Mouse (Mus musculus): ENCODE data around the gene Klf7. TPM values are rescaled to one million over a fixed set of nuclear protein-coding genes. Genes with fewer than 3 reads are reported as not detected.

The Klf7 gene
- polyA plus RNA-seq (2015; fragmentation: Nextera tagmentation; extraction: Ambion mirVana), result 125 and 126 TPM in 2 replicates

- H3K9ac ChIP-seq (replicated peaks), result peak within 1 kb of the TSS; percentile 100
- H3K27me3 ChIP-seq, result no peaks in the 10 kb centered on the region
- H3K4me2 ChIP-seq (replicated peaks), result peak within 1 kb of the TSS; percentile 63
- no peaks in the 10 kb centered on the region for H3K9me3 ChIP-seq
- peaks cover 31% of the 10 kb centered on the region for H3K4me1 ChIP-seq
- peak within 1 kb of the TSS; percentile 100 for H3K27ac ChIP-seq (replicated peaks)
- H3K36me3 ChIP-seq, result no peaks in the 10 kb centered on the region
- ATAC-seq (replicated peaks), result peak; percentile 98
- H3K4me3 ChIP-seq, result peak within 1 kb of the TSS; percentile 69
- under 1% methylated on average over 82 of the region's 82 CpGs for WGBS
Observed at GRCm38 (mm10) chr1:64121559-64122465, at the start of gene Klf7. Gene Klf7 (minus strand): TSS chr1:64122282.

GRCm38 (mm10) chr1:64164526-64165062 is 42.5 kb upstream of the Klf7 start:
- Histone ChIP-seq H3K27ac (replicated peaks) (no peak overlapping the region), H3K4me1 (no peaks in the 10 kb centered on the region), H3K27me3 (no peaks in the 10 kb centered on the region), H3K4me3 (no peak overlapping the region), H3K36me3 (no peaks in the 10 kb centered on the region), H3K9me3 (no peaks in the 10 kb centered on the region), H3K4me2 (replicated peaks) (no peak overlapping the region), H3K9ac (replicated peaks) (no peak overlapping the region)
- WGBS, result 72% methylated on average over 5 of the region's 5 CpGs
- no peak for ATAC-seq (replicated peaks)

GRCm38 (mm10) chr1:64158766-64159165 is 36.7 kb upstream of the Klf7 start:
- no peak overlapping the region for H3K27ac ChIP-seq (replicated peaks)
- H3K4me2 ChIP-seq (replicated peaks), result no peak overlapping the region
- no peaks in the 10 kb centered on the region for H3K27me3 ChIP-seq
- no peak overlapping the region for H3K4me3 ChIP-seq
- H3K4me1 ChIP-seq, result no peaks in the 10 kb centered on the region
- no peak for ATAC-seq (replicated peaks)
- WGBS, result 69% methylated on average over 3 of the region's 3 CpGs
- H3K9me3 ChIP-seq, result no peaks in the 10 kb centered on the region
- H3K9ac ChIP-seq (replicated peaks), result no peak overlapping the region
- no peaks in the 10 kb centered on the region for H3K36me3 ChIP-seq

- Histone ChIP-seq H3K4me1 (no peaks in the 10 kb centered on the region), H3K4me3 (no peak overlapping the region), H3K27ac (replicated peaks) (no peak overlapping the region), H3K9ac (replicated peaks) (no peak overlapping the region), H3K27me3 (no peaks in the 10 kb centered on the region), H3K9me3 (no peaks in the 10 kb centered on the region), H3K4me2 (replicated peaks) (no peak overlapping the region), H3K36me3 (no peaks in the 10 kb centered on the region)
- WGBS, result 62% methylated on average over 3 of the region's 3 CpGs
- no peak for ATAC-seq (replicated peaks)
Observed at GRCm38 (mm10) chr1:64149185-64149584, 27.1 kb upstream of the Klf7 start.

GRCm38 (mm10) chr1:64142691-64143445 is 20.8 kb upstream of the Klf7 start:
- WGBS, result 37% methylated on average over 6 of the region's 6 CpGs
- no peak overlapping the region for H3K27ac ChIP-seq (replicated peaks)
- ATAC-seq (replicated peaks), result no peak

GRCm38 (mm10) chr1:64134439-64134838 is 12.4 kb upstream of the Klf7 start:
- WGBS, result 88% methylated on average over 1 of the region's 1 CpGs
- Histone ChIP-seq H3K4me3 (no peak overlapping the region), H3K4me1 (no peaks in the 10 kb centered on the region), H3K9me3 (no peaks in the 10 kb centered on the region), H3K27me3 (no peaks in the 10 kb centered on the region), H3K4me2 (replicated peaks) (no peak overlapping the region), H3K9ac (replicated peaks) (no peak overlapping the region), H3K27ac (replicated peaks) (no peak overlapping the region), H3K36me3 (no peaks in the 10 kb centered on the region)
- ATAC-seq (replicated peaks), result no peak

More at GRCm38 (mm10) chr1:64142691-64143445, 20.8 kb upstream of the Klf7 start:
- Histone ChIP-seq H3K9ac (replicated peaks) (no peak overlapping the region), H3K27me3 (no peaks in the 10 kb centered on the region), H3K4me3 (no peak overlapping the region), H3K9me3 (no peaks in the 10 kb centered on the region), H3K36me3 (no peaks in the 10 kb centered on the region), H3K4me1 (peaks cover 7% of the 10 kb centered on the region), H3K4me2 (replicated peaks) (no peak overlapping the region)

- peaks cover 9% of the 10 kb centered on the region for H3K4me1 ChIP-seq
- ATAC-seq (replicated peaks), result no peak
- WGBS, result 90% methylated on average over 2 of the region's 2 CpGs
- no peak overlapping the region for H3K9ac ChIP-seq (replicated peaks)
- H3K36me3 ChIP-seq, result no peaks in the 10 kb centered on the region
- no peak overlapping the region for H3K4me2 ChIP-seq (replicated peaks)
- no peak overlapping the region for H3K4me3 ChIP-seq
- no peaks in the 10 kb centered on the region for H3K27me3 ChIP-seq
- H3K27ac ChIP-seq (replicated peaks), result no peak overlapping the region
- no peaks in the 10 kb centered on the region for H3K9me3 ChIP-seq
Observed at GRCm38 (mm10) chr1:64126822-64127221, 4.7 kb upstream of the Klf7 start.

GRCm38 (mm10) chr1:64122466-64122830 is 366 bp upstream of the Klf7 start:
- no peaks in the 10 kb centered on the region for H3K36me3 ChIP-seq
- WGBS, result 11% methylated on average over 9 of the region's 9 CpGs
- peak overlapping the region; percentile 69 for H3K4me3 ChIP-seq
- H3K4me1 ChIP-seq, result peaks cover 24% of the 10 kb centered on the region
- no peak for ATAC-seq (replicated peaks)
- H3K27ac ChIP-seq (replicated peaks), result peak overlapping the region; percentile 100
- no peaks in the 10 kb centered on the region for H3K27me3 ChIP-seq
- peak overlapping the region; percentile 100 for H3K9ac ChIP-seq (replicated peaks)
- peak overlapping the region; percentile 60 for H3K4me2 ChIP-seq (replicated peaks)
- H3K9me3 ChIP-seq, result no peaks in the 10 kb centered on the region

- Histone ChIP-seq H3K9me3 (no peaks in the 10 kb centered on the region), H3K4me1 (peaks cover 39% of the 10 kb centered on the region), H3K27ac (replicated peaks) (peak overlapping the region; percentile 100), H3K27me3 (no peaks in the 10 kb centered on the region), H3K9ac (replicated peaks) (peak overlapping the region; percentile 78), H3K4me3 (peak overlapping the region; percentile 69), H3K4me2 (replicated peaks) (peak overlapping the region; percentile 63), H3K36me3 (no peaks in the 10 kb centered on the region)
- ATAC-seq (replicated peaks), result peak; percentile 54
- under 1% methylated on average over 25 of the region's 25 CpGs for WGBS
Observed at GRCm38 (mm10) chr1:64120811-64121515, 1.1 kb downstream of the Klf7 start.

- peak overlapping the region; percentile 100 for H3K27ac ChIP-seq (replicated peaks)
- H3K4me1 ChIP-seq, result peaks cover 45% of the 10 kb centered on the region
- no peaks in the 10 kb centered on the region for H3K27me3 ChIP-seq
- peak overlapping the region; percentile 78 for H3K9ac ChIP-seq (replicated peaks)
- H3K4me3 ChIP-seq, result peak overlapping the region; percentile 69
- WGBS, result 0% methylated on average over 13 of the region's 13 CpGs
- ATAC-seq (replicated peaks), result no peak
- H3K36me3 ChIP-seq, result no peaks in the 10 kb centered on the region
- H3K4me2 ChIP-seq (replicated peaks), result peak overlapping the region; percentile 63
- H3K9me3 ChIP-seq, result no peaks in the 10 kb centered on the region
Observed at GRCm38 (mm10) chr1:64120421-64120810, 1.7 kb downstream of the Klf7 start.

GRCm38 (mm10) chr1:64119851-64120250 is 2.2 kb downstream of the Klf7 start:
- peak overlapping the region; percentile 100 for H3K27ac ChIP-seq (replicated peaks)
- H3K9ac ChIP-seq (replicated peaks), result peak overlapping the region; percentile 78
- H3K36me3 ChIP-seq, result no peaks in the 10 kb centered on the region
- no peak for ATAC-seq (replicated peaks)
- H3K27me3 ChIP-seq, result no peaks in the 10 kb centered on the region
- peak overlapping the region; percentile 69 for H3K4me3 ChIP-seq
- H3K4me1 ChIP-seq, result peaks cover 50% of the 10 kb centered on the region
- no peaks in the 10 kb centered on the region for H3K9me3 ChIP-seq
- 3% methylated on average over 8 of the region's 8 CpGs for WGBS
- H3K4me2 ChIP-seq (replicated peaks), result peak overlapping the region; percentile 63
